Mouse (Mus musculus) megakaryocyte-erythroid progenitor cell, adult 5-6 weeks (primary cell): Measurements from ENCODE around the gene Ccdc154. TPM values are rescaled to one million over a fixed set of nuclear protein-coding genes. Genes with fewer than 3 reads are reported as not detected.
"Not testable (repeated sequence)": the region's sequence is repeated elsewhere in the genome, so short reads cannot be mapped to it uniquely, and the experiment has no call there.

Experiments
- ATAC-seq: replicated peaks from 2 replicates; pipeline ENCODE4 v1.8.0; 2016; ENCODE audit warnings: mild to moderate bottlenecking, inconsistent platforms; ENCODE audit not compliant: severe bottlenecking, poor library complexity, low FRiP score, low TSS enrichment
- total RNA-seq, 2 experiments: library from RNA; stranded (forward) in 1 of 2; stranded (reverse) in 1 of 2; fragments of 200-1000, 215-1000 nt in 1 of 2; fragments of >200 nt in 1 of 2; fragmentation: Nextera tagmentation in 1 of 2; gene quantifications; 2 replicates each; pipeline ENCODE4 v1.2.3; 2014 to 2017

Gene Ccdc154
- total RNA-seq (2014; fragmentation: Nextera tagmentation) (0.33 TPM in 1 of 2 replicates, not detected in the other), total RNA-seq (2017) (not detected in 2 replicates)

DNA sequence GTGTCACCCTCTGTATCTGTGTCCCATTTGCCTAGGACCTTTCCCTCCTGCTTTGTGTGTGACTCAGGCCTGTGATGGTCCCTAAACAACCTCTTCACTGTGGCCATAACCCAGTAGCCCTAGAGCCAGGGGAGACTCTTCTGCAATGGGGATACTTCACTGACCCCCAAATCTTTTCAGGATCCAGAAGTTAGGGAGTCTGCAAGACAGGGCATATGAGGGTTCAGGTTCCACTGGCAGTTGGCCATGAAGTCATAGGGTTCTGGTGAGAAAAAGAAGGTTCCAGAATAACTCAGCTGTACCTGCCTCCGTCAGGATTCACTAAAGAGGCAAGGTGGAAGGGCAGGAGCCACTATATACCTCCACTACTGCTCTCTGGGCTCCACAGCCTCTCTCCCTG is at the start of gene Ccdc154:
TSS of gene Ccdc154 (plus strand) at position 301 of the 400 bp plus-strand sequence.
- ATAC-seq: no peak

- ATAC-seq: peak; percentile 56
Measured at GRCm38 (mm10) chr17:25114908-25115645, 47.2 kb upstream of the Ccdc154 start.

- peak; percentile 83 for ATAC-seq
Measured at GRCm38 (mm10) chr17:25115664-25116432, 46.4 kb upstream of the Ccdc154 start, which contains the start of gene Telo2. Gene Telo2 (minus strand): TSS chr17:25115967.

DNA sequence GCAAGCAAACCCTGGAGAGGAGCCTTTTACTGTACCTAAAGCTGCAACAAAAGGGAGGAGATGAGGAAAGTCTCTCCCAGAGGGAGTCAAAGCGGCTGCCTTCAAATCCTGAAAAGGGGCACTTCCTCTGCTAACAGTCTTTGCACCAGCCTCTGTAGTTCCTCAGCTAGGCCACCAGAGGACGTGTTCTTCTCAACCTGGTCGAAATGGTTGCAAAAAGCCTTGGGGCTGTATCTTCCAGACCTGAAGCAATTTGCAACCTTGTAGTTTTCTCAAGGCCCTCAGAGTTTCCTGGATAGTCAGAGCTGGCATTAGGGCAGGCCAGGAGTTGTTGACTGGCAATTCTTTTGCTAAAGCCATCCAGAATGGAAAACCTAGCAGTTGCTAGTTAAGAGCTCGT is 45.0 kb upstream of the Ccdc154 start:
- no peak for ATAC-seq

DNA sequence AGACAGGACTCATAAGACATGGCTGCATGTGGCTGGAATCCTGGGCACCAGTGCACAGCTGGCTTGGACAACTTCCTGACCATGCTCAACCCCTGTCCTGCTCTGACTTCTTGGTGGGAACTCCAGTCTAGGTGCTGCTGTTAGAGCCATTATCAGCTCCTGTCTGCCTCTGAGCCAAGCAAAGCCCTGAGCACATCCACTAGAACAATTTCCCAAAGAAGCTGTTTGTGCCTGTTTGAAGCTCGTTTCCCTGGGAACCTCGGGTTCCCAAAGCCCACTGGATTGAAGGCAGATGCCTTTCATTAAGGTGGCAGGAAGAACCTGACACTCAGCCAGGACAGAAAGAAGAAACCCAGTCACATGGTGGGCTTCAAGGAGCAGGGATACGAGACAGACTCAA is 41.9 kb upstream of the Ccdc154 start, which contains the start of gene Ptx4:
TSS of gene Ptx4 (plus strand) at position 355 of the 400 bp plus-strand sequence.
- ATAC-seq: no peak

DNA sequence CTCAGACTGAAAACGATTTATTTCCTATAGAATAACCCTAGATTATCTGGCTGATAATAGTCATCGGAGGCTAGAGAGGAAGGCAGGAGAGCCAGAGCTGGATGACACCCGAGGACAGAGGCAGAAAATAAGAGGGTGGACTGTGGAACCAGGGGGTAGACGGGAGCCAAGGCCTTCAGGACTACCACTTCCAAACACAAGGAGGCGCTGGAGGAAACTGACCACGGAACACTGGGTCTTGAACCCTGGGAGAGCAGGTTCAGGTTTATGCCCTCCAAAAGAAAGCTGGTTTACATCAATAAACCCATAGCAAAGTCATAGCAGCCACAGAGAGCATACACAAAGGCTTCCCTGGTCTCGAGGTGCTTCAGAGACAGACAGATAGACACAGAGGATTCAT is 38.3 kb upstream of the Ccdc154 start:
- ATAC-seq: no peak

GRCm38 (mm10) chr17:25125442-25126060 is 36.7 kb upstream of the Ccdc154 start:
- ATAC-seq: not testable (repeated sequence)

DNA sequence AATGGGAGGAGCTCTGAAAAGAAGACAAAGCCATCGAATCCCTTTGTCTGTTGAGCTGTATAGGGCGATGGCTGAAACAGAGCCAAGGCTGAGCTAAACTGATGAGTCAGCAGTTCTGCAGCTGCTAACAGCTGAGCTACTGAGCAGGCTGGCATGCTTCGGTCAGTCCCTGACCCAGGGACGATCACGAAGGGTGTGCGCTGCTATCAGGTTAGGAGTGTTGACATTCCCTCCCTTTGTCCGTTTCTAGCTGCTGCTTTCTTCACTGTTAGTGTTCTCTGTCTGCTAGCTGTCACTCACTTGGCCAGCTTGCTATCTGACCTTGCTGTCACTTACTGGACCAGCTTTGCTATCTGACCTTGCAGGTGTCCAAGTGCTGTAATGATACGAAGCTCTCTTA is 35.2 kb upstream of the Ccdc154 start:
- ATAC-seq: peak; percentile 90

DNA sequence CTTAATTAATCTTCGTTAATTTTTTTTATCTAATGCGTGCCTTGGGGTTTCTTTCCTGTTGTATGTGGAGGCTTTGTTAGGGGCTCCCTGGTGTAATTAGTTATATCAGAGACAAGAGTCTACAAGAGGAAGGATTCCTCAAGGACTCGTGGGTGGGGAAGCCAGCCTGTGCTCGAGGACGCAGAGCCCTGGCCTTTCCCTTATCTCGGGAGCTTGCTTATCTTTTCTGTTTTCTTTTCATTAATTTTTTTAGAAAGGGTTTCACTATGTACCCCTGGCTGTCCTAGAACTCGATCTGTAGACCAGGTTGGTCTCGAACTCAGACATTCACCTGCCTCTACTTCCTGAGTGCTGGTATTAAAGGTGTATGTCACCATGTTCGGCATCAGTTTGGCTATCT is 34.6 kb upstream of the Ccdc154 start:
- ATAC-seq: 0 out of 2 replicates have a peak, but pooled peaks have one; percentile 31

DNA sequence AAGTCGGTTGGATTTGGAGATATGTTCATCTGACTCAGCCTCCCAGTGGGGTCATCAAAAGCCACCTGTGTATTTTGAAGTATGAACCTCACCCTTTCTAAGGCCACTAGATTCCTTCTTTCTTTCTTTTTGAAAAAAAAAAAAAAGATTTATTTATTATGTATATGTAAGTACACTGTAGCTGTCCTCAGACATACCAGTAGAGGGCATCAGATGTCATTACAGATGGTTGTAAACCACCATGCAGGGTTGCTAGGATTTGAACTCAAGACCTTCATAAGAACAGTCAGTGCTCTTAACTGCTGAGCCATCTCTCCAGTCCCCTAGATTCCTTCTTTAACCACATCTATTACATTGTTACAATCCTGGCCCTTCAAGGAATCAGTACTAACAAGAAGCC is 32.2 kb upstream of the Ccdc154 start:
- ATAC-seq: no peak

DNA sequence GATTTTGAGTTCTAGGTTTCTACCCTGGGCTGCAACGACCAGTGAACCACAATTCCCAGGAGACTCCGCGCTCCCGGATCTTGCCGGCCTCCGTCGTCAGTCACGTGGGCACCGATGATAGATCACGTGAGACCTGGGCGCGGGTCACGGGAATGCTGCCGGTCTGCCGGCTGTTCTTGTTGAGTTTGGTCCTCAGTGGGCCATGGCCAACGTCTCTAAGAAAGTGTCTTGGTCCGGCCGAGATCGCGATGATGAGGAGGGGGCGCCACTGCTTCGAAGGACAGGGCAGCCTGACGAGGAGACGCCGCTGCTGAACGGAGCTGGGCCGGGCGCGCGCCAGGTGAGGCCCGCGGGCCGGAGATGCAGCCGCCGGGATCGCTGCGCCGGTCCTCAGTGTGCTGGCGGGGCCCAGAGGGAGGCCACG is 29.0 kb upstream of the Ccdc154 start, which contains the start of gene Clcn7:
TSS of gene Clcn7 (plus strand) at position 117 of the 424 bp plus-strand sequence.
- peak; percentile 87 for ATAC-seq

DNA sequence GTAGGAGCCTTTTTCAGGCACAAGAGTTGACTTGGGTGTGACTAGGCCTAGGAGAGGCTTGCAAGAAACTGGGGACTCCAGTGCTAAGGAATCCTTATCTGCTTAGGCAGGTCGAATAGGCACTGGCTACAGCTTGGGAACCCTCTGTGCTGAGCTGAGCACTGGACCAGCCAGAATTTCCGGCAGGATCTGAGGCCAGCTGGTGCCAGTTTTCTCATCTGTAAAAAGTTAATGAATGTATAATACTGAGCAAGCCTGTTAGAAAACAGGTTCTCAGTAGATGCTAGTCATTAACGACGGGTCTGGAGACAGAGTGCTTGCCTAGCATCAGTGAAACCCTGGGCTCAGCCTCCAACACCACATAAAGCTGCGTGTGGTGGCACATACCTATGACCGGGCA is 26.6 kb upstream of the Ccdc154 start:
- ATAC-seq: no peak

DNA sequence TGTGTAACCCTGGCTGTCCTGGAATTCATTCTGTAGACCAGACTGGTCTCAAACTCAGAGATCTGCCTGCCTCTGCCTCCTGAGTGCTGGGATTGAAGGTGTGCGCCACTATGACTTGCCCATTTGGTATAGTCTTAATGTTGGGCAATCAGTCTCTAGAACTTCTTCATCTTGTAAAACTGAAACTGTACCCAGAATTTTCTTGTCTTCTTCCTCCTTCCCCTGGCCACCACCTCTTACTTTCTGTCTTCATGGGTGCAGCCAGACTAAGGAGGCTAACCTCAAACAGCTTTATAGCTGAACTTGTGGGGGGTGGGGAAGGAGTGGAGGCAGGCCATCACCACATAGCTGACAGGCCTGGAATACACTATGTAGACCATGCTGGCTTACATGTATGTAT is 23.5 kb upstream of the Ccdc154 start:
- ATAC-seq: no peak

- ATAC-seq: 0 out of 2 replicates have a peak, but pooled peaks have one; percentile 65
Measured at GRCm38 (mm10) chr17:25139960-25140359, 22.3 kb upstream of the Ccdc154 start.

DNA sequence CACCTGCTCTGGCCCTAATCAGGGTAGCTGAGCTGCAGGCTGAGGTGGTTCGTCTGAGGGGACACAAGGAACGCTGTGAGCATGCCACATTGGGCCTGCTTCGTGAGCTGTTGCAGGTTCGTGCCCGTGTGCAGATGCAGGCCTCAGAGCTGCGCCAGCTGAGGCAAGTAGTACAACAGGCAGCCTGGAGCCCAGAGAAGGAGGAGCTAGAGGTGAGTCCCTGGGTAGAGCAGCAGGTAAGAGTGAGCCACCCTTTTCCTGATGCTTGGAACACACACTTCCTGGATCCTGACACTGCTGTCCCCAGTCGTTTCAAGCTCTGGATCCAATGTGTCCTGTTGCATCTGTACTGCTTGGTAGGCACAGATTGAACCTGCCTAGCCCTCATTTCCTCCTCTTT is 1.1 kb downstream of the Ccdc154 start:
- no peak for ATAC-seq

- ATAC-seq: no peak
Measured at GRCm38 (mm10) chr17:25164770-25165169, 2.5 kb downstream of the Ccdc154 start.

DNA sequence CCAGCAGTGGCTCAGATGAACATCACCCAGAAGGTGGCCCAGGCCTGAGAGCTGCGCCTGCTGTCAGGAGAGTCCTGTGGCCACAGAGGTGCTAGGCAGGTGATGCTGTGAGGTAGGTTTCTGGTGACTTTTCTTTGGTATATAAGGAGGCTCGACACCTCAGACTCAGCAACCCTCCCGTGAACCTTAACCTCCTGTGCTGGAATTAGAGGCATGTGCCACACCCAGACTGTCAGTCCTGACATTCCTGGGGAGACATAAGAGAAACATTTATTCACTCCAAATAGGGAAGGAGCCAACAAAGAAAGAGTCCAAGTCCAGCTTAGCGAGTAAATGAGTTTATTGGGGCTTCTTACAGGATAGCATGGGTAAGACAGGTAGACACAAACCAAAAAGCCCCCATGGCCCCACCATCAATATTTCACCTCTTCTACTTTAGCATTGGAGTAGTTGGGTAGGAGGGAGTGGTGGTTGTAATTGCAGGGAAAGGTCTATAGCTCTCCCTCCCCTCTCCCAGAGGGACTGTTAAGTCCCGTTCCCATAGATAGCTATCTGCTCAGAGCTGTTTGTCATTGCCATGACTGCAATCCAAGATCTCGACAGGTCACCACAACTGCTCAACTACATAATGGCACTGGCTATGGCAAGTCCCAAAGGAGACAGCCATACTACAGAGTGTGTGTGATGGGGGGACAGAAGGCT is 3.9 kb downstream of the Ccdc154 start:
- no peak for ATAC-seq

GRCm38 (mm10) chr17:25169706-25170105 is 7.4 kb downstream of the Ccdc154 start:
- ATAC-seq: no peak

DNA sequence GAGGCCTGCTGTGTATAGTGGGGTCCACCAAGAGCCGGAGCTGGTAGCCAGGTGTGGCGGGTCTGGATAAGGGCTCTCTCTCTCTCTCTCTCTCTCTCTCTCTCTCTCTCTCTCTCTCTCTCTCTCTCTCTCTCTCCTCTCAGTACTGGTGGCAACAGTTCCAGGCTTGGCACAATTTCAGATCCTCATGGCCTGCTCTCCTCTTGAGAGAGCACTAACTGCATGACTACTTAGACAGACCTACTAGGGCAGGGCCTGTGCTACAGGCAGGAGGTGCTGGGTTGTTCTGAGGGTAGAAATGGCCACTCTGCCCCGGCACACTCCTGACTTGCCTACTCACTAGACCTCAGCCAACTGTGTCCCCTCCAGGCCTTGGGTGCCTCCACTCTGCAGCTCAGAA is 10.3 kb downstream of the Ccdc154 start:
- no peak for ATAC-seq
